Mouse (Mus musculus) stomach, postnatal 0 days (tissue): Measurements from ENCODE around the gene Unc5b. TPM values are rescaled to one million over a fixed set of nuclear protein-coding genes. Genes with fewer than 3 reads are reported as not detected.

ENCODE experiments used
- ATAC-seq: fragments of 200-750 bp; cut with Nextera tagmentation; 2 replicates; pipeline ENCODE4 v1.8.0; 2017; ENCODE audit not compliant: low FRiP score, low TSS enrichment
- DNase-seq: peaks from one replicate; pipeline ENCODE4 v3.0.0-alpha.2; 2016; ENCODE audit warnings: low spot score
- H3K27ac ChIP-seq: fragments of 300-500 bp; sonication (generic); replicated peaks from 2 replicates; pipeline ENCODE4 v1.5.1; 2014; ENCODE audit warnings: mild to moderate bottlenecking, control low read depth
- H3K27me3 ChIP-seq: fragments of 300-500 bp; sonication (generic); 2 replicates; pipeline ENCODE4 v1.6.1; 2014; ENCODE audit warnings: low read length; ENCODE audit not compliant: control insufficient read depth, insufficient read depth
- H3K36me3 ChIP-seq: fragments of 300-500 bp; sonication (generic); 2 replicates; pipeline ENCODE4 v1.6.1; 2014; ENCODE audit warnings: low read length, mixed read lengths; ENCODE audit not compliant: control insufficient read depth, insufficient read depth
- H3K4me1 ChIP-seq: fragments of 300-500 bp; sonication (generic); replicated peaks from 2 replicates; pipeline ENCODE4 v1.6.1; 2014; ENCODE audit warnings: antibody characterized with exemption; ENCODE audit not compliant: control insufficient read depth, insufficient read depth
- H3K4me2 ChIP-seq: fragments of 300-500 bp; sonication (generic); replicated peaks from 2 replicates; pipeline ENCODE4 v1.6.1; 2014; ENCODE audit warnings: low read depth, mild to moderate bottlenecking, control low read depth, moderate library complexity
- H3K4me3 ChIP-seq: fragments of 300-500 bp; sonication (generic); 2 replicates; pipeline ENCODE4 v1.5.1; 2014; ENCODE audit warnings: low read depth, low read length, control low read depth
- H3K9ac ChIP-seq: fragments of 300-500 bp; sonication (generic); 2 replicates; pipeline ENCODE4 v1.6.1; 2014; ENCODE audit warnings: mild to moderate bottlenecking, low read length, control low read depth, mixed read lengths
- H3K9me3 ChIP-seq: fragments of 300-500 bp; sonication (generic); 2 replicates; pipeline ENCODE4 v1.6.1; 2016; ENCODE audit warnings: low read length; ENCODE audit not compliant: control insufficient read depth
- CTCF ChIP-seq: IDR thresholded peaks from 2 replicates; pipeline ENCODE4 v1.5.1; 2016; ENCODE audit warnings: antibody characterized with exemption, low read depth, mild to moderate bottlenecking, moderate library complexity
- EP300 ChIP-seq: optimal IDR thresholded peaks from 2 replicates; pipeline ENCODE3; 2016; ENCODE audit warnings: antibody characterized with exemption
- WGBS: fragments of 180-500 bp; shearing (Covaris S2); extraction: QIAGEN DNeasy Blood & Tissue Kit; methylation state at CpG from one replicate; pipeline ENCODE4 v1.1.7; 2014; 5-methylcytosine and 5-hydroxymethylcytosine counted together
- polyA plus RNA-seq: library from polyadenylated mRNA; unstranded; fragments of >200 nt; fragmentation: Nextera tagmentation; extraction: Ambion mirVana; gene quantifications from 2 replicates; pipeline ENCODE4 v1.2.1, GENCODE M21; 2015

The Unc5b gene
- polyA plus RNA-seq, 1 experiment from 2014 or later = 3.8 TPM

- DNase-seq (peak; percentile 99), ATAC-seq (peak; percentile 97)
- Histone ChIP-seq H3K9me3 (no peaks in the 10 kb centered on the region), H3K4me2 (peak within 1 kb of the TSS; percentile 83), H3K4me3 (peak within 1 kb of the TSS; percentile 68), H3K27ac (peak within 1 kb of the TSS; percentile 74), H3K27me3 (no peaks in the 10 kb centered on the region), H3K4me1 (peaks cover 7% of the 10 kb centered on the region), H3K9ac (peak within 1 kb of the TSS; percentile 85), H3K36me3 (no peaks in the 10 kb centered on the region)
- TF ChIP-seq EP300 = no peak
- TF ChIP-seq CTCF = peak; percentile 78
- WGBS = 9% methylated on average over 40 of the region's 41 CpGs
Measured at GRCm38 (mm10) chr10:60752040-60753020, 79.1 kb downstream of the Unc5b start, which contains the start of gene Slc29a3. Gene Slc29a3 (minus strand): TSS chr10:60752794.

GRCm38 (mm10) chr10:60747667-60748212, 83.6 kb downstream of the Unc5b start:
- DNase-seq (no peak), ATAC-seq (no peak)
- Histone ChIP-seq H3K9me3 (no peaks in the 10 kb centered on the region), H3K27ac (no peak overlapping the region), H3K9ac (no peak overlapping the region; the same call in 1 of the 2 replicates), H3K4me1 (peaks cover 3% of the 10 kb centered on the region), H3K27me3 (no peaks in the 10 kb centered on the region), H3K4me2 (no peak overlapping the region), H3K36me3 (no peaks in the 10 kb centered on the region), H3K4me3 (no peak overlapping the region)
- TF ChIP-seq EP300 = no peak
- WGBS = 86% methylated on average over 6 of the region's 6 CpGs

- no peak overlapping the region for H3K27ac ChIP-seq
- DNase-seq (no peak), ATAC-seq (no peak)
- no peak overlapping the region for H3K4me2 ChIP-seq
- H3K9me3 ChIP-seq = no peaks in the 10 kb centered on the region
- H3K27me3 ChIP-seq = no peaks in the 10 kb centered on the region
- H3K36me3 ChIP-seq = no peaks in the 10 kb centered on the region
- H3K4me1 ChIP-seq = peaks cover 2% of the 10 kb centered on the region
- no peak overlapping the region for H3K9ac ChIP-seq
- 87% methylated on average over 2 of the region's 2 CpGs for WGBS
- no peak for TF ChIP-seq CTCF
- TF ChIP-seq EP300 = no peak
- no peak overlapping the region for H3K4me3 ChIP-seq
Measured at GRCm38 (mm10) chr10:60746512-60746911, 84.9 kb downstream of the Unc5b start.

- no peak for DNase-seq
Measured at GRCm38 (mm10) chr10:60744543-60745290, 86.7 kb downstream of the Unc5b start.

GRCm38 (mm10) chr10:60743681-60744080, 87.7 kb downstream of the Unc5b start:
- Histone ChIP-seq H3K4me3 (no peak overlapping the region), H3K9ac (no peak overlapping the region), H3K27ac (no peak overlapping the region), H3K9me3 (no peaks in the 10 kb centered on the region), H3K4me1 (no peaks in the 10 kb centered on the region), H3K4me2 (no peak overlapping the region), H3K36me3 (no peaks in the 10 kb centered on the region), H3K27me3 (no peaks in the 10 kb centered on the region)
- DNase-seq = no peak
- no peak for ATAC-seq
- WGBS = 69% methylated on average over 9 of the region's 9 CpGs
- TF ChIP-seq EP300 (no peak), CTCF (no peak)

More at GRCm38 (mm10) chr10:60744543-60745290, 86.7 kb downstream of the Unc5b start:
- Histone ChIP-seq H3K27ac (no peak overlapping the region), H3K9ac (no peak overlapping the region), H3K9me3 (no peaks in the 10 kb centered on the region), H3K4me3 (no peak overlapping the region), H3K27me3 (no peaks in the 10 kb centered on the region), H3K4me1 (no peaks in the 10 kb centered on the region), H3K36me3 (no peaks in the 10 kb centered on the region), H3K4me2 (no peak overlapping the region)
- no peak for TF ChIP-seq CTCF
- no peak for TF ChIP-seq EP300
- ATAC-seq = no peak
- whole genome bisulfite sequencing = 87% methylated on average over 14 of the region's 14 CpGs
